Mouse (Mus musculus): ENCODE measurements around the gene Gnl3l. TPM values are rescaled to one million over a fixed set of nuclear protein-coding genes. Genes with fewer than 3 reads are reported as not detected.

The Gnl3l gene
- polyA plus RNA-seq, 1 experiment from 2014 or later, result 35.0 TPM

DNA sequence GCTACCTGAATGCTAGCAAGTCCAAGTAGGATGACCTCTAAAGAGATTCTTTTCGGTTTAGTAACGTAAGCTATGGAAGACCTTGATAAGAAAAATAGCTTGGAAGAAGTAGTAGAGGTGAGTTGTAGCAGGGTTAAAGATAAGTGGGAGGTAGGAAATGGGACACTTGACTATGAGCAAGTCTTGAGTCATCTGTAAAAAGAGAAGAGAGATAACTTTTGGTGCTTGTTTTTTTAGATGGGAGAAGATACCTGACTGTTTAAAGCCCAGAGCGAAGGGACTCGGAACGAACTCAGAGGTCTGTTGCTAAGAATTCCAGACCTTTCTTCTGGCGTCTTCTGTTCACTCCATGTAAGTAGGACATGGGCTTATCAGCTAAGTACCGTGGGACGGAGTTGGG is 28.7 kb upstream of the Gnl3l start, which contains the start of gene Fgd1:
Gene Fgd1 (plus strand): TSS at position 301 of the 400 bp plus-strand sequence.
- H3K4me1 ChIP-seq, result peaks cover 23% of the 10 kb centered on the region
- H3K36me3 ChIP-seq, result peaks cover 6% of the 10 kb centered on the region; the same call in 1 of the 2 replicates
- 0 out of 2 replicates have a peak, but pooled peaks cover 2% of the 10 kb centered on the region for H3K9me3 ChIP-seq (replicated peaks)
- WGBS, result 98% methylated on average over 8 of the region's 8 CpGs
- peak within 1 kb of the TSS; percentile 74 for H3K4me3 ChIP-seq
- no peak for DNase-seq (ENCODE audit: low spot score)
- peaks cover 70% of the 10 kb centered on the region for H3K27me3 ChIP-seq (ENCODE audit: low read depth, poor library complexity, severe bottlenecking)
- H3K27ac ChIP-seq, result peak within 1 kb of the TSS; percentile 93

DNA sequence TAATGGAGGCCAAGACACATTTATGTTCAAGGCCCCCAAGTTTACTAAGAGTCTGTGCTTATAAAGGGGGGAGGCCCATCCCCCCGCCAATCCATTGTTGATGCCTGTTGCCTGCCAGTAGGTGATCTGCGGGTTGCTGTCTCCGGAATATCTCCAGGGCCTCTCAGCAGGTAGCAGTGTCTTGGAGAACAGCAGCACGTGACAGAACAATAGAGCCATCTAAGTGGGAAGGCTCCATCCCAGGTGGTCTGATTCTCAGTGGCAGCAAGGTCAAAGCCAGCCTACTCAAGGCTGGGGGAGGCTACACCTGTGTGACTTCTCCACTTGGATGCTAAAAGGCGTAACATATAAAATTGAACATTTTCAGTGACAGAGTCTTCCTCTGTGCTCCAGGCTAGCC is 24.1 kb upstream of the Gnl3l start:
- H3K27ac ChIP-seq, result no peak overlapping the region
- H3K4me3 ChIP-seq, result no peak overlapping the region
- peaks cover under 1% of the 10 kb centered on the region; the same call in 1 of the 2 replicates for H3K4me1 ChIP-seq
- DNase-seq (ENCODE audit: low spot score), result no peak
- H3K9me3 ChIP-seq (replicated peaks), result no peaks in the 10 kb centered on the region
- peaks cover 46% of the 10 kb centered on the region for H3K27me3 ChIP-seq (ENCODE audit: low read depth, poor library complexity, severe bottlenecking)
- WGBS, result 51% methylated on average over 5 of the region's 5 CpGs
- H3K36me3 ChIP-seq, result no peaks in the 10 kb centered on the region

DNA sequence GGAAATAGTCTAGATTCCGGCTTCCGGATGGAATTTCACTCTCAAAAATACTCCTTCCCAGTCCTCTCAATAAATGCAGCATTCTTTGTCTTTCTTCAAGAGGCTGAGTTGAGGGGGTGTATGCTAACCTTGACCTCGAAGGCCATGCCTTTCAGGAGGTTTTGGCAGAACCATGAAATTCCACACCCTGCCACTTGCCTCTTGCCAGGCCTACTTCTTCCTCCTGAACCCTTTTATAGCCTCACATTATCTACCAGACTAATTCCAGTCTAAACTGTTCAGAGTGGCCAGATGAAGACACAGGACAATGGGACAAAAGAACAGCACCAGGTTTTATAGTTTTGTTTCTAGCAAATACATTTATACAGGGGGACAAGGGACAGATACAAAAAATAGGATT is 14.3 kb upstream of the Gnl3l start:
- H3K4me1 ChIP-seq, result no peaks in the 10 kb centered on the region
- H3K27me3 ChIP-seq (ENCODE audit: low read depth, poor library complexity, severe bottlenecking), result peaks cover 61% of the 10 kb centered on the region
- H3K27ac ChIP-seq, result no peak overlapping the region
- DNase-seq (ENCODE audit: low spot score), result no peak
- H3K4me3 ChIP-seq, result no peak overlapping the region
- H3K9me3 ChIP-seq (replicated peaks), result no peaks in the 10 kb centered on the region
- WGBS, result 71% methylated on average over 3 of the region's 3 CpGs
- no peaks in the 10 kb centered on the region for H3K36me3 ChIP-seq

DNA sequence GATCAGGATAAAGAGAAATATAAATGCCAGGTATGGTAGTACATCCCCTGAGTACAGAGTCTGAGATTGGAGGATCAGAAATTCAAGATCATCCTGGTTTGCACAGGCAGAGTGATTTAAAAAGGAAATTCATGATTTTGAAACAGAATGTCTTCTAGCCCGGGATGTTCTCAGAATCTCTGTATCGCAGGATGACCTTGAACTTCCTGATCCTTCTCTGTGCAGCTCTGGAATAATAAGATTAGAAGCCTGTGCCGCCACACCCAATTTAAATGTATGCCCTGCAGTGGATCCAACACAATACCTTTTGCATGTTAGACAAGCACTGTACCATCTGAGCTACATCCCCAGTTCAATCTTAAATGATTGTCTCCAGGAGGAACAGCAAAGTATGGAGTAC is 1.7 kb upstream of the Gnl3l start:
- peak overlapping the region; percentile 55 for H3K4me3 ChIP-seq
- H3K27me3 ChIP-seq (ENCODE audit: low read depth, poor library complexity, severe bottlenecking), result peaks cover 55% of the 10 kb centered on the region
- H3K4me1 ChIP-seq, result 0 out of 2 replicates have a peak, but pooled peaks cover 4% of the 10 kb centered on the region
- no peaks in the 10 kb centered on the region for H3K9me3 ChIP-seq (replicated peaks)
- 86% methylated on average over 3 of the region's 3 CpGs for WGBS
- peaks cover 11% of the 10 kb centered on the region for H3K36me3 ChIP-seq
- DNase-seq (ENCODE audit: low spot score), result no peak
- no peak overlapping the region for H3K27ac ChIP-seq

DNA sequence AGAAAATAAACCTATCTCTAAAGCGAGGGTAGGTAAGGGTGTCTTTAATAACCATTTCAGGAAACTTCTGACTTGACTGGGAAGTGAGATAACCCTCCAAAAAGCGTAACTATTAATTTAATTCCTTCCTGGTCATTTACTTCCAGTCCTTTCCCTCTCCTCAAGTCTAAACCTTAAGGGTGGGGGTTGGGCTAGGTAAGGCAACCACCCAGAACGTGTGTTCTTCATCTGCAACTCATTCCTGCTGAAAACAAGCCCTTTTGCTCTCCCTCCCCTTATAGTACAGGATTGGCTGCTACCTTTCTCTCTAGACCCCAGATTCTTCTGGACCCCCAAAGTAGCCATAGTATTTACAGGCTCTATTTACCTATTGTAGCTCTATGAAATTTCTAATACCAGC is 775 bp upstream of the Gnl3l start:
- H3K27me3 ChIP-seq (ENCODE audit: low read depth, poor library complexity, severe bottlenecking), result peaks cover 60% of the 10 kb centered on the region
- H3K4me3 ChIP-seq, result peak overlapping the region; percentile 55
- peaks cover 18% of the 10 kb centered on the region for H3K36me3 ChIP-seq
- no peak for DNase-seq (ENCODE audit: low spot score)
- 0 out of 2 replicates have a peak, but pooled peaks cover 4% of the 10 kb centered on the region for H3K4me1 ChIP-seq
- 7% methylated on average over 3 of the region's 3 CpGs for WGBS
- peak overlapping the region; percentile 87 for H3K27ac ChIP-seq
- H3K9me3 ChIP-seq (replicated peaks), result no peaks in the 10 kb centered on the region

DNA sequence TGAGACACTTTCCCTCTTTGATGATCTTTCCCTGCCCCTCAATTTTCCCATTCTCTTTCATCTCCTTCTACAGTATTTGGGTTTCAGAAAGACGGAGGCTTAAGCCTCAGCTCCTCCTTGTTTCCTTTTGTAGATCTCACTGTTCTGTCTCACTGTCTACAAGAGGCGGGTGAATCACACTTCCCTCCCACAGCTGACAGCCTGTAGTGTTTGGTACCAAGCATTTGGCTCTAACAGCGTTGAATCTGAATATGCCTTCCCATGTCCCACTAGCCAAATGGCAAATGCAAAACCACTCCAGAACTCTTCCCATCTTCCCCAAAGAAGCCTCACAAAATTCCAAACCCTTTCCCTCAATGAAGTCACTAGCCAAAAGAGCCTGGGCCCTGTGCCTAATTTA is 20.3 kb downstream of the Gnl3l start:
- Histone ChIP-seq H3K9me3 (replicated peaks) (no peaks in the 10 kb centered on the region), H3K27me3 (ENCODE audit: low read depth, poor library complexity, severe bottlenecking) (peaks cover 88% of the 10 kb centered on the region), H3K36me3 (peaks cover 94% of the 10 kb centered on the region), H3K4me3 (no peak overlapping the region), H3K27ac (no peak overlapping the region), H3K4me1 (no peaks in the 10 kb centered on the region)
- DNase-seq (ENCODE audit: low spot score), result no peak
- WGBS, result 86% methylated on average over 3 of the region's 3 CpGs

DNA sequence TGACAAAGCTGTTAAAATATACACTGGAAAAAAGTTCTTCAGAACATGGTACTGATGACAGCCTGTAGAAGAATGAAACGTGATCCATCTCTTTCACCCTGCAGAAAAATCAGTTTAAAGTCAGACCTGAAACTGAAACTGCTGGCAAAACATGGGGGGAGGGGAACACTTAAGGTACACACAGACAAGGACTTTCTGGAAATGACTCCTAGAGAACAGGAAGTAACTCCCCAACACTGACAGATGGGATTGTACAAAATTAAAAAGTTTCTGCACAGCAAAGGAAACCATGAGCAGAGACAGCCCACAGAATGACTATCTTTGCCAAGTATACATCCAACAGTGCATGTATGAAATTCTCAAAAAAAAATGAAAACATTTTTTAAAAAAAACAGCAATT is 35.5 kb downstream of the Gnl3l start:
- Histone ChIP-seq H3K36me3 (peaks cover 39% of the 10 kb centered on the region), H3K4me3 (no peak overlapping the region), H3K27ac (no peak overlapping the region), H3K9me3 (replicated peaks) (no peaks in the 10 kb centered on the region), H3K4me1 (no peaks in the 10 kb centered on the region), H3K27me3 (ENCODE audit: low read depth, poor library complexity, severe bottlenecking) (peaks cover 30% of the 10 kb centered on the region)
- 83% methylated on average over 1 of the region's 1 CpGs for WGBS
- DNase-seq (ENCODE audit: low spot score), result no peak

DNA sequence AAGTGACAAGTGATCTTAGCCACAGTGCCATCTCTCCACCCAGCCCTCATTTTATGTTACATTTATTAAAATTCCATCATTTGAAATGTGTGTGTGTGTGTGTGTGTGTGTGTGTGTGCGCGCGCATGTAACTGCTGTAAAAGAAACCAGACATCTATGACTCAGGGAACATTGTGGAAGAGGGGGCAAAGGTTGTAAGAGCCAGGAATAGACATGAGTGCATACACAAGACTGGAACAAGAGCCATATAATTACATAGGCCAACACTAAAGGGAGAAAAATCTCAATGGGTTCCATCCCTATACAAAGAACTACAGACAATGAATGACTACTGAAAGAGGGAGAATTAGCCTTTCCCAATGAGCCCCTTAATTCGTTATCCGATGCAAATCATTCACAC is 41.7 kb downstream of the Gnl3l start:
- Histone ChIP-seq H3K9me3 (replicated peaks) (no peaks in the 10 kb centered on the region), H3K4me1 (no peaks in the 10 kb centered on the region), H3K27ac (no peak overlapping the region), H3K36me3 (no peaks in the 10 kb centered on the region), H3K4me3 (no peak overlapping the region), H3K27me3 (ENCODE audit: low read depth, poor library complexity, severe bottlenecking) (peaks cover 37% of the 10 kb centered on the region)
- no peak for DNase-seq (ENCODE audit: low spot score)
- 88% methylated on average over 5 of the region's 5 CpGs for WGBS

DNA sequence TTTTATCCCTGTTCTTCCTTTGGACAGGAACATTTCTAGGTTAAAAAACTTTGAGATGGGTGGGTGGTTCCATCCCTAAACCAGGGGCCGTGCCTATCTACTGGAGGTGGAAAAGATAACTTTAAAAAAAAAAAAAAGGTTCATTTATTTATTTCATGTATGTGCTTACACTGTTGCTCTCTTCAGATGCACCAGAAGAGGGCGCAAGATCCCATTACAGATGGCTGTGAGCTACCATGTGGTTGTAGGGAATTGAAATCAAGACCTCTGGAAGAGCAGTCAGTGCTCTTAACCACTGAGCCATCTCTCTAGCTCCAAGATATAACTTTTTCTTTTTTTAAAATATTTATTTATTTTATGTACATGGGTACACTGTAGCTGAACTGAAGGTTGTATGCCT is 54.1 kb downstream of the Gnl3l start:
- Histone ChIP-seq H3K36me3 (no peaks in the 10 kb centered on the region), H3K27me3 (ENCODE audit: low read depth, poor library complexity, severe bottlenecking) (peaks cover 30% of the 10 kb centered on the region), H3K27ac (no peak overlapping the region), H3K9me3 (replicated peaks) (no peaks in the 10 kb centered on the region), H3K4me1 (no peaks in the 10 kb centered on the region), H3K4me3 (no peak overlapping the region)
- WGBS, result 27% methylated on average over 2 of the region's 2 CpGs
- DNase-seq (ENCODE audit: low spot score), result no peak

DNA sequence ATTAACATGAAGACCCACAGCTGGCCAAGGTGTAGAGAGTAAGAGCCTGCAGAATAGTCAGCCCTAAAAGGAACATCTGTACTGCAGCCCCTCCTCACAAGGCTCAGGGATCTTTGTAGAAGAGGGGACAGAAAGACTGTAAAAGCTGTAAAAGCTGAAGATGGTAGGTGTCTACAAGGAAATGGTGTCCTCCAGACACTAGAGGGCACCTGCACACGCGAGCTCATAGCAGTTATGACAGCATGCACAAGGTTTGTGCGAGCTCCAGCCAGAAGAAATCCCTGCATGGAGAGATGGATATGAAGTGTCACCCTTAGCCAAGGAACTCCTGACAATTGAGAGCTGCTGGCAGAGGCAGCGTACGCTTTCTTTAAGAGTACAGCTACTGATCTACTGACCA is 56.4 kb downstream of the Gnl3l start:
- 70% methylated on average over 5 of the region's 5 CpGs for WGBS
- DNase-seq (ENCODE audit: low spot score), result no peak

DNA sequence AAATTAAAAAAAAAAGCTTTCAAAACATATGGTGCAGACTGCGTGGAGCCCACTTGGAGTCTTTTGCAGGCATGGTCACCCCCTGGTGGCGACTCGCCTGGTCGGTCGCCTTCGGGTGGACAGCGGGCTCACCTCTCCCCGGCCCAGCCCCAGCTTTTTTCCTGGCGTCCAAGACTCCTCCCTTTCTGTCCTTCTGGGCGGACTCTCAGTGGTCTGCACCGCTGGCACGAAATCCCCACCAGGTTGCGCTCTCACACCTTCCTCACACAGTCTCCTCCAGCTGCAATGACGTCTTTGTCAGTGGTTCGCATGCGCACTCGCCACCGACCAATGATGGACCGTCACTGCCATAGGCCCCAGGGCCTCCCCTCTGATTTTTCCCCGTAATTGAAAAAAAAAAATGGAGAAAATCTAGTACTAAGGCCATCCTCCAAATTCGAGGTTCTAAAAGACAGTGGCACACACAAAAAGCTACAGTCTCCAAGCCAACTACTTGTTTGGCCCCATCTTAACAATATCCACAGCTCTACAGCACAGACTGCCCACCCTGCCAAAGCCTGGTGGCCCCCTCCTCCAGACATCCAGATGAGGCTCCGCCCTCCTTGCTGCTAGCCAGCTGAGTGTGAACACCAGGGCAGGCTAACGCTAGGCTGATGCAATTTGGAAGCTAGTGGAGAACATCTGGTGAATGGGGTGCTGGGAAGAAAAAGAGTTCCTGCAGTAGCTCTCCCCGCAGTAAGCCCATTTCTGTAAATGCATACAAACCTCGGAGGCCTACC is 60.4 kb downstream of the Gnl3l start:
- Histone ChIP-seq H3K4me3 (peak overlapping the region; percentile 32), H3K27me3 (ENCODE audit: low read depth, poor library complexity, severe bottlenecking) (peaks cover 79% of the 10 kb centered on the region), H3K4me1 (0 out of 2 replicates have a peak, but pooled peaks cover 5% of the 10 kb centered on the region), H3K9me3 (replicated peaks) (no peaks in the 10 kb centered on the region), H3K36me3 (no peaks in the 10 kb centered on the region), H3K27ac (peak overlapping the region; percentile 85)
- WGBS, result 15% methylated on average over 25 of the region's 25 CpGs
- DNase-seq (ENCODE audit: low spot score), result peak; percentile 81

More for the DNA sequence above, 56.4 kb downstream of the Gnl3l start:
- no peaks in the 10 kb centered on the region for H3K36me3 ChIP-seq
- H3K27me3 ChIP-seq (ENCODE audit: low read depth, poor library complexity, severe bottlenecking), result peaks cover 51% of the 10 kb centered on the region
- H3K4me1 ChIP-seq, result no peaks in the 10 kb centered on the region
- no peak overlapping the region for H3K4me3 ChIP-seq
- no peaks in the 10 kb centered on the region for H3K9me3 ChIP-seq (replicated peaks)
- no peak overlapping the region for H3K27ac ChIP-seq

DNA sequence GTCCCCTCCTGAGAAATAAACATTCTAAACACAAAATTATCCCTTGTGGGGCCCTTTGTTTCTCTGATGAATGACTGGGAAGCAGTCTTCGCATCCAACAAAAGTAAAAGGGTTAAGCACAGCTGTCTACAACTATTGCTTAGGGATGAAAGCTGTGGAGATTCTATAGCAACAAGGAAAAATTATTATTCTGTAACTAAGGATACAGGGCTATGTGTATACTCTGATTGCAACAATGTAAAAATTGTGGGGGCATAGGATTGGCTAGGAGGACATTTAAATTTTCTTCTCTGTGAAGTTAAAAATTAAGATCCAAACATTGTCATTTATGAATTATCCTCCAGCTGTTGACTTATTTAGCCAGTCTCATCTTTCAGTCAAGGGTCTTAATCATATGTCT is 61.1 kb downstream of the Gnl3l start:
- no peaks in the 10 kb centered on the region for H3K9me3 ChIP-seq (replicated peaks)
- no peak for DNase-seq (ENCODE audit: low spot score)
- H3K4me1 ChIP-seq, result 0 out of 2 replicates have a peak, but pooled peaks cover 5% of the 10 kb centered on the region
- 39% methylated on average over 1 of the region's 1 CpGs for WGBS
- no peak overlapping the region for H3K4me3 ChIP-seq
- no peaks in the 10 kb centered on the region for H3K36me3 ChIP-seq
- H3K27ac ChIP-seq, result peak overlapping the region; percentile 85
- peaks cover 75% of the 10 kb centered on the region for H3K27me3 ChIP-seq (ENCODE audit: low read depth, poor library complexity, severe bottlenecking)

DNA sequence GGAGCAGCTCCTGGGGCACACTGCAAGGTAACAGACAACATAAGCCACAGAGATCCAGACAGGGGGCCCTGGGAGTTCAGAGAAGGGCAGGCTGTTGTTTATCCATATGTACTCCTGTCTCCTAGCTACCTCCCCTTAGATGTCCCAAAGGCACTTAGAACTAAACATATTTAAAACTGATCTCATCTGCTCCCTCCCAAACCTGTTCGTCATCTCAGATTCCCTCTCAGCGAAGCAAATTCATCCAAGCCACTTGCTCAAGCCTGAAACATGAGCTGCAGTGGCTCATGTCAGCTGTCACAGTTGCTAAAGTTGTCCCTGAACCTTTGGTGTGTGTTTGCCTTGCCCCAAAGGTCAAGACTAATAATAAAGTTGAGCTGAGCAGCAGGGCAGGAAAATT is 61.7 kb downstream of the Gnl3l start:
- H3K4me1 ChIP-seq, result 0 out of 2 replicates have a peak, but pooled peaks cover 5% of the 10 kb centered on the region
- 26% methylated on average over 2 of the region's 2 CpGs for WGBS
- no peaks in the 10 kb centered on the region for H3K9me3 ChIP-seq (replicated peaks)
- no peak overlapping the region for H3K4me3 ChIP-seq
- H3K36me3 ChIP-seq, result no peaks in the 10 kb centered on the region
- peaks cover 70% of the 10 kb centered on the region for H3K27me3 ChIP-seq (ENCODE audit: low read depth, poor library complexity, severe bottlenecking)
- peak; percentile 35 for DNase-seq (ENCODE audit: low spot score)
- H3K27ac ChIP-seq, result peak overlapping the region; percentile 58; the same call in 1 of the 2 replicates
